Mouse (Mus musculus) liver, embryonic 14.5 days (tissue): ENCODE data around the gene Gpr63. TPM values are rescaled to one million over a fixed set of nuclear protein-coding genes. Genes with fewer than 3 reads are reported as not detected.

Experiments
- ATAC-seq: fragments of 200-750 bp; cut with Nextera tagmentation; 2 replicates; pipeline ENCODE4 v1.8.0; 2017; ENCODE audit warnings: moderate number of reproducible peaks, mild to moderate bottlenecking, moderate library complexity; ENCODE audit not compliant: insufficient read depth
- DNase-seq, 3 experiments: peaks; one replicate each; pipeline ENCODE4 v3.0.0-alpha.2; 2012 to 2013; ENCODE audit warnings: low read depth in 3 of 3, low spot score in 3 of 3
- H3K27ac ChIP-seq: fragments of 300-500 bp; sonication (generic); 2 replicates; pipeline ENCODE4 v1.5.1; 2014; ENCODE audit warnings: moderate library complexity, mild to moderate bottlenecking, control low read depth, inconsistent platforms
- H3K27me3 ChIP-seq: fragments of 300-500 bp; sonication (generic); 2 replicates; pipeline ENCODE4 v1.6.1; 2014; ENCODE audit warnings: mild to moderate bottlenecking, low read length, moderate library complexity; ENCODE audit not compliant: control insufficient read depth, insufficient read depth
- H3K36me3 ChIP-seq: fragments of 300-500 bp; sonication (generic); replicated peaks from 2 replicates; pipeline ENCODE4 v1.6.1; 2014; ENCODE audit warnings: low read depth; ENCODE audit not compliant: control insufficient read depth, insufficient read depth
- H3K4me1 ChIP-seq, 2 experiments: fragments of 200-500 bp in 1 of 2; fragments of 300-500 bp in 1 of 2; sonication (generic) in 1 of 2; replicated peaks; 2 replicates each; pipeline ENCODE4 v1.6.1; 2012 to 2014; ENCODE audit warnings: antibody characterized with exemption in 1 of 2, inconsistent platforms in 1 of 2, low read length in 1 of 2; ENCODE audit not compliant: control insufficient read depth in 2 of 2, insufficient read depth in 2 of 2
- H3K4me2 ChIP-seq: fragments of 300-500 bp; sonication (generic); 2 replicates; pipeline ENCODE4 v1.6.1; 2014; ENCODE audit warnings: low read depth, mild to moderate bottlenecking, control low read depth, moderate library complexity
- H3K4me3 ChIP-seq, 2 experiments: fragments of 200-500 bp in 1 of 2; fragments of 300-500 bp in 1 of 2; sonication (generic) in 1 of 2; 2 replicates each; pipeline ENCODE4 v1.5.1; 2012 to 2014; ENCODE audit warnings: low read depth in 2 of 2, low read length in 2 of 2, mild to moderate bottlenecking in 2 of 2, control low read depth in 1 of 2, inconsistent platforms in 1 of 2, moderate library complexity in 1 of 2; ENCODE audit not compliant: insufficient read depth in 1 of 2
- H3K9ac ChIP-seq: fragments of 300-500 bp; sonication (generic); replicated peaks from 2 replicates; pipeline ENCODE4 v1.6.1; 2014; ENCODE audit warnings: mild to moderate bottlenecking, control low read depth, moderate library complexity
- H3K9me3 ChIP-seq: fragments of 300-500 bp; sonication (generic); 2 replicates; pipeline ENCODE4 v1.6.1; 2016; ENCODE audit warnings: low read length, mixed read lengths; ENCODE audit not compliant: control insufficient read depth
- CTCF ChIP-seq: IDR thresholded peaks from 2 replicates; pipeline ENCODE4 v1.5.1; 2016; ENCODE audit warnings: antibody characterized with exemption, low read depth, control low read depth
- EP300 ChIP-seq: IDR thresholded peaks from 2 replicates; pipeline ENCODE4 v1.6.1; 2016; ENCODE audit warnings: antibody characterized with exemption, low read depth
- WGBS: fragments of 180-500 bp; shearing (Covaris S2); extraction: QIAGEN DNeasy Blood & Tissue Kit; methylation state at CpG from one replicate; pipeline ENCODE4 v1.1.7; 2014; ENCODE audit not compliant: insufficient replicate concordance; 5-methylcytosine and 5-hydroxymethylcytosine counted together
- polyA plus RNA-seq, 2 experiments: library from polyadenylated mRNA; depleted of rRNA in 1 of 2; stranded (reverse) in 1 of 2; unstranded in 1 of 2; fragments of >200 nt; fragmentation: Nextera tagmentation in 1 of 2; extraction: Ambion mirVana in 1 of 2; gene quantifications; 2 replicates each; pipeline versions ENCODE4 v1.2.1 to v1.2.3; 2012 to 2014

The Gpr63 gene
- polyA plus RNA-seq (2012; rRNA removed) = 0.02 TPM in 2 replicates
- polyA plus RNA-seq (2014; fragmentation: Nextera tagmentation; extraction: Ambion mirVana) = not detected in 2 replicates

DNA sequence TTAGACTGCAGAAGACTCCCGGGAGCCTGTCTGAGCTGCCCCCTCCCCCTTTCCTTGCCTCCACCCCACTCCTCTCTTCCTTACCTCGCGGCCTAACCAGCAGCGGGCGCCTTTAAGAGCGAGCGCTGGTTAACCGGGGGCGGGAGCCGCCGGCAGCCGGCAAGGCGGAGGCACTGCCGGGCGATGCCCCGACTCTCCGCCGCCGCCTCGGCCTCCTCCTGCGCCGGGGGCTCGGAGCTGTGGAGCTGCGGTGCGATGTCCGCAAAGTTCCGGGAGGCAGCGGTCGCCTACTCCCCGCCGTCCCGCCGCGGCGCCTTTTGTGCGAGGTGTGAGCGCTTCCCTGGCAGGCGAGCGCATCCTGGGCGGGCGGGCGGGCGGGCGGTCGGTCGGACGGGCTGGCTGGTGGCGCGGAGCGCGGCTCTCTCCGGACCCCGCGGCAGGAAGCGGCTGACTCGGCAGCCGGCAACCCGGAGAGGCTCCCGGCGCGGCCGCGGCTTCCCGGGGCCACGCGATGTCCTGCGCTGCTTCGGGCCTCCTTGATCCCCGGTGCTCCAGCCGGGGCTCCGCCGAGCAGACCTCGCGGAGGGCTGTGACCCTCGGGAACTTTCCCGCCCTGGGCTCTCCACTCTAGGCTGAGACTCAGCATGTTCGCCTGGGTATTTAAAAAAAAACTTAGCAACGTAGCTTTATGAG lies at the start of gene Gpr63:
Gene Gpr63 (plus strand): TSS at position 109 of the 693 bp plus-strand sequence.
- under 1% methylated on average over 58 of the region's 78 CpGs for WGBS
- TF ChIP-seq CTCF (no peak), EP300 (no peak)
- H3K9ac ChIP-seq = no peak within 1 kb of the TSS; the same call in 1 of the 2 replicates
- H3K4me3 ChIP-seq = peak within 1 kb of the TSS; percentile 35 to 48
- DNase-seq = no peak
- H3K36me3 ChIP-seq = no peaks in the 10 kb centered on the region
- peaks cover 23% of the 10 kb centered on the region for H3K27me3 ChIP-seq
- H3K9me3 ChIP-seq = no peaks in the 10 kb centered on the region
- no peak within 1 kb of the TSS for H3K27ac ChIP-seq
- peak within 1 kb of the TSS; percentile 60 for H3K4me2 ChIP-seq
- no peaks in the 10 kb centered on the region for H3K4me1 ChIP-seq
- peak; percentile 41 for ATAC-seq

DNA sequence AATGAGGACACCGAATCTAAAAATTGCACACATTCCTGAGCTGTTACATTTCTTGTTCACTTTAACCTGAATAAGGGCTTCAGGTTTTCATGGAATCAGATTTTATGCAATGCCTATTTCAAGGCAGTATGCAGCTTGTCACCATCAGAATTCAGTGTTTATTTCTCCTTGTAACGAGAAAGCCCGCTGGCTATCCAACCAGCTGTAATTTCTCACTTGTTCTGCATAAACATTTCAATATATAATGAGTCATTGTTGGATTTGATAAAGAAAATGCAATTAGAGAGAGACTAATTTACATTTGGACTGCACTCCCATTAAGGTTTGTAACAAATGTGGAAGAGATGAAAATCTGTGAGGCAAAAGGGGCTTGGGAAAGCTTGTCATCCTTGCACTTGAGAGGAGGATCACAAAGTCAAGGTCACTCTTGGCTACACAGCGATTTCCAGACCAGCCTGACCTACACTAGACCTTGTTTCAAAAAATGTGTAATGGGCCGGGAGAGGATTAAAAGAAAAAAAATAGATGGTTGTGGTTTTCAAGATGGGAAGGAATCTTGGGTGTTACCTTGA lies 46.1 kb upstream of the Gpr63 start:
- TF ChIP-seq CTCF (no peak), EP300 (no peak)
- WGBS = 58% methylated on average over 5 of the region's 5 CpGs
- Histone ChIP-seq H3K27me3 (no peaks in the 10 kb centered on the region), H3K9ac (no peak overlapping the region), H3K9me3 (no peaks in the 10 kb centered on the region), H3K4me2 (no peak overlapping the region), H3K27ac (no peak overlapping the region), H3K36me3 (no peaks in the 10 kb centered on the region), H3K4me3 (no peak overlapping the region), H3K4me1 (no peaks in the 10 kb centered on the region)
- ATAC-seq = no peak
- DNase-seq = no peak

GRCm38 (mm10) chr4:24924726-24925125 lies 41.5 kb upstream of the Gpr63 start:
- no peak for ATAC-seq
- no peak for DNase-seq
- no peaks in the 10 kb centered on the region for H3K4me1 ChIP-seq
- H3K9me3 ChIP-seq = no peaks in the 10 kb centered on the region
- no peak overlapping the region for H3K4me3 ChIP-seq
- TF ChIP-seq EP300 = no peak
- no peak overlapping the region for H3K27ac ChIP-seq
- no peak overlapping the region for H3K9ac ChIP-seq
- no peaks in the 10 kb centered on the region for H3K36me3 ChIP-seq
- H3K27me3 ChIP-seq = no peaks in the 10 kb centered on the region
- no peak overlapping the region for H3K4me2 ChIP-seq
- WGBS = 50% methylated on average over 2 of the region's 2 CpGs

GRCm38 (mm10) chr4:24928260-24928780 lies 37.9 kb upstream of the Gpr63 start:
- Histone ChIP-seq H3K27me3 (no peaks in the 10 kb centered on the region), H3K4me3 (no peak overlapping the region), H3K36me3 (no peaks in the 10 kb centered on the region), H3K4me1 (no peaks in the 10 kb centered on the region), H3K27ac (no peak overlapping the region), H3K9ac (no peak overlapping the region), H3K9me3 (no peaks in the 10 kb centered on the region), H3K4me2 (no peak overlapping the region)
- ATAC-seq = no peak
- WGBS = 67% methylated on average over 5 of the region's 5 CpGs
- no peak for DNase-seq
- no peak for TF ChIP-seq EP300
- no peak for TF ChIP-seq CTCF

DNA sequence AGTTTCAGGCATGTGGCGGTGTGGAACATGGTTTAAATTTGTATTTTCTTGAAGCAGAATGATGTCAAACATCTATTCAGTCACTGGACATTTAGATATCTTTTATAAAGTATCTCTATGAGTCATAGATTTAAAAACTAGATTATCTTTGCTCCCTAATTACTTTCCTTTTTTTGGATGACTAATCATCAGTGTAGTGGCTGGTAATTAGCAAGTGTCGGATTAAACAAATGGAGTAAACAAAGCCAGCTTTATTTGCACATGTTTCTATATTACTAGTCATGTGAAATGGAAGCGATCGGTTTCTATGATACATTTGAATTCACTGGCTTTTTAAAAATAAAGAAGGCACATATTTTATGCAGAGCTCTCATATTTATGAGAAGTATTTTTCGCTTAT lies 37.3 kb upstream of the Gpr63 start:
- ATAC-seq = no peak
- TF ChIP-seq EP300 (no peak), CTCF (no peak)
- Histone ChIP-seq H3K9ac (no peak overlapping the region), H3K36me3 (no peaks in the 10 kb centered on the region), H3K4me2 (no peak overlapping the region), H3K4me1 (no peaks in the 10 kb centered on the region), H3K27me3 (no peaks in the 10 kb centered on the region), H3K4me3 (no peak overlapping the region), H3K27ac (no peak overlapping the region), H3K9me3 (no peaks in the 10 kb centered on the region)
- no peak for DNase-seq
- 61% methylated on average over 5 of the region's 5 CpGs for WGBS
